Mouse (Mus musculus) neural tube, embryonic 12.5 days (tissue): Measurements from ENCODE around the gene Surf2. TPM values are rescaled to one million over a fixed set of nuclear protein-coding genes. Genes with fewer than 3 reads are reported as not detected.

Source experiments
- ATAC-seq: fragments of 200-750 bp; cut with Nextera tagmentation; 2 replicates; pipeline ENCODE4 v1.8.0; 2017; ENCODE audit warnings: low read depth, mild to moderate bottlenecking, moderate TSS enrichment, moderate library complexity; ENCODE audit not compliant: low FRiP score
- H3K27ac ChIP-seq: fragments of 300-500 bp; sonication (generic); 2 replicates; pipeline ENCODE4 v1.5.1; 2016
- H3K27me3 ChIP-seq: fragments of 300-500 bp; sonication (generic); replicated peaks from 2 replicates; pipeline ENCODE4 v1.6.1; 2016; ENCODE audit warnings: mild to moderate bottlenecking
- H3K36me3 ChIP-seq: fragments of 300-500 bp; sonication (generic); 2 replicates; pipeline ENCODE4 v1.6.1; 2016; ENCODE audit warnings: mild to moderate bottlenecking
- H3K4me1 ChIP-seq: fragments of 300-500 bp; sonication (generic); 2 replicates; pipeline ENCODE4 v1.6.1; 2016
- H3K4me2 ChIP-seq: fragments of 300-500 bp; sonication (generic); replicated peaks from 2 replicates; pipeline ENCODE4 v1.6.1; 2016; ENCODE audit warnings: mild to moderate bottlenecking
- H3K4me3 ChIP-seq: fragments of 300-500 bp; sonication (generic); 2 replicates; pipeline ENCODE4 v1.5.1; 2016
- H3K9ac ChIP-seq: fragments of 300-500 bp; sonication (generic); 2 replicates; pipeline ENCODE4 v1.6.1; 2016; ENCODE audit warnings: mild to moderate bottlenecking
- H3K9me3 ChIP-seq: fragments of 300-500 bp; sonication (generic); 2 replicates; pipeline ENCODE4 v1.6.1; 2016; ENCODE audit warnings: mild to moderate bottlenecking
- WGBS: fragments of 180-500 bp; shearing (Covaris S2); methylation state at CpG from one replicate; pipeline ENCODE4 v1.1.7; 2016; 5-methylcytosine and 5-hydroxymethylcytosine counted together
- polyA plus RNA-seq: library from polyadenylated mRNA; unstranded; fragments of >200 nt; fragmentation: Nextera tagmentation; extraction: Ambion mirVana; gene quantifications from 2 replicates; pipeline ENCODE4 v1.2.1, GENCODE M21; 2016

The Surf2 gene
- polyA plus RNA-seq, 1 experiment from 2014 or later, result 55.7 TPM

DNA sequence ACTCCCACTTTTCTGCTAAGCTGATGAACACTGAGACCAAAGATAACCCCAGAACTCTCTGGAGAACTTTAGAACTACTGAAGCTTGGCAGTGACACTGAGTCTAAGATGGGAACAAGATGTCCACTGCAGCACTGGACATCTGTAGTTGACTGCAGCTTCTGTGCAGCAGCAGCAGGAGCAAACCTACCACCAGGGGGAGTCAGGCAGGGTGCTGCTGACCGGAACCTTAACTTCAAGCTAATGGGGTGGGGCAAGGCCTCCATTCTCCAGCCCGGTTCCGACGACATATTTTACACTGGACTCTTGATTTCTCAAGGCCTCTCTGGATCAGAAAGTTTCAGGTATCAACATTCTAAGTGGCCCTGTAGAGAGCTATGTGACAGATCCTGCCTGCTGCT lies 9.1 kb upstream of the Surf2 start:
- Histone ChIP-seq H3K36me3 (peaks cover 35% of the 10 kb centered on the region), H3K9ac (no peak overlapping the region), H3K4me2 (no peak overlapping the region), H3K9me3 (no peaks in the 10 kb centered on the region), H3K27ac (no peak overlapping the region), H3K4me3 (no peak overlapping the region), H3K27me3 (no peaks in the 10 kb centered on the region), H3K4me1 (peaks cover 41% of the 10 kb centered on the region)
- WGBS, result 56% methylated on average over 4 of the region's 4 CpGs
- no peak for ATAC-seq

GRCm38 (mm10) chr2:26908710-26909386 lies 7.3 kb upstream of the Surf2 start:
- peaks cover 52% of the 10 kb centered on the region for H3K36me3 ChIP-seq
- ATAC-seq, result no peak
- peak overlapping the region; percentile 76 for H3K4me3 ChIP-seq
- H3K27ac ChIP-seq, result no peak overlapping the region
- peak overlapping the region; percentile 96 for H3K9ac ChIP-seq
- peak overlapping the region; percentile 87 for H3K4me2 ChIP-seq
- no peaks in the 10 kb centered on the region for H3K27me3 ChIP-seq
- 93% methylated on average over 18 of the region's 18 CpGs for WGBS
- no peaks in the 10 kb centered on the region for H3K9me3 ChIP-seq
- peaks cover 42% of the 10 kb centered on the region for H3K4me1 ChIP-seq

- peak overlapping the region; percentile 87 for H3K4me2 ChIP-seq
- H3K27me3 ChIP-seq, result no peaks in the 10 kb centered on the region
- H3K9ac ChIP-seq, result peak overlapping the region; percentile 96
- no peaks in the 10 kb centered on the region for H3K9me3 ChIP-seq
- ATAC-seq, result no peak
- peaks cover 58% of the 10 kb centered on the region for H3K36me3 ChIP-seq
- peaks cover 39% of the 10 kb centered on the region for H3K4me1 ChIP-seq
- peak overlapping the region; percentile 76 for H3K4me3 ChIP-seq
- no peak overlapping the region for H3K27ac ChIP-seq
Measured at GRCm38 (mm10) chr2:26909387-26909784, 6.8 kb upstream of the Surf2 start.

DNA sequence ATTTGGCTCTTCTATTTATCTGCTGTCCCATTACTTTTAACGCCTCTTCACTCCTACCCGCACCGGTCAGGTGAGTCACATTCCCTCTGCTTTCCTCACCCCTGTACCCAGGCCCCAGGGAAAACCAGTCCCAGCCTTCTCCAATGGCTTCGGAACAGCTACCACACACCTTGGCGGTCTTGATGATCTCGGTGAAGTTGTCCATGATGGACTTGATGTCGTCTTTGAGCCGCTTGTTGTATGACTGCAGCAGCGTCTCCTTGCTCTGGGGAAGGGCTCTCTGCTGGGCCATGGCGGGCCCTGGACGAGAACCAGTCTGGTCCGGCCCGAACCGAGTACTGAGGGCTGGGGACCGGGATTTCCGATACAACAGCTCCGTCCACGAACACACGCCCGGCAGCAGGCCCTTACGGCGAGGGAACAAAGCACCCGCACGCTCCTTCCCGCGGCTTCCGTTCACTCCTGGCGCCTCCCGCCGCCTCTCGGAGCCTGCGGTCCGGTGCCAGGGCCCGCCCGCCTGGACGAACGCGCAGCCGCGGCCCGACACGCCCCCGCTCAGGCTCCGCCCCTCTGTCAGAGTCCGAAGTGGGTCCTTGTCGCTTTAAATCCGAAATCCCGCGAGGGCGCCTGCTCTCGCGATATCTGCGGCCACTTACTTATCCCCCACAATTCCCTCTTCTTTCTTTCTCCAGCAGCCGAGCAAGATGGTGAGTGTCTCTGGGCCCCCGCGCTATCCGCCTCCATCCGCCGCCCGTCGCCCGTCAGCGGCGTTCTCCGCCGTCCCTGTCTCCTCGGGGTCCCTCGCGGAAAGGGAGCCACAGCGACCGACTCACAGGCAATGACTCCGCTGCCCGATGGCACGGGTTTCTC lies 5.8 kb upstream of the Surf2 start, which contains the start of the genes Med22 and Rpl7a:
Gene Med22, minus strand, starts transcription at position 554 of the 870 bp plus-strand sequence.
Gene Rpl7a, plus strand, starts transcription at position 641 of the 870 bp plus-strand sequence.
- Histone ChIP-seq H3K4me1 (peaks cover 46% of the 10 kb centered on the region), H3K4me2 (peak within 1 kb of the TSS; percentile 93), H3K9ac (peak within 1 kb of the TSS; percentile 96), H3K27ac (peak within 1 kb of the TSS; percentile 90), H3K9me3 (no peaks in the 10 kb centered on the region), H3K27me3 (no peaks in the 10 kb centered on the region), H3K4me3 (peak within 1 kb of the TSS; percentile 76), H3K36me3 (peaks cover 59% of the 10 kb centered on the region)
- 0% methylated on average over 74 of the region's 74 CpGs for WGBS
- peak; percentile 89 for ATAC-seq

DNA sequence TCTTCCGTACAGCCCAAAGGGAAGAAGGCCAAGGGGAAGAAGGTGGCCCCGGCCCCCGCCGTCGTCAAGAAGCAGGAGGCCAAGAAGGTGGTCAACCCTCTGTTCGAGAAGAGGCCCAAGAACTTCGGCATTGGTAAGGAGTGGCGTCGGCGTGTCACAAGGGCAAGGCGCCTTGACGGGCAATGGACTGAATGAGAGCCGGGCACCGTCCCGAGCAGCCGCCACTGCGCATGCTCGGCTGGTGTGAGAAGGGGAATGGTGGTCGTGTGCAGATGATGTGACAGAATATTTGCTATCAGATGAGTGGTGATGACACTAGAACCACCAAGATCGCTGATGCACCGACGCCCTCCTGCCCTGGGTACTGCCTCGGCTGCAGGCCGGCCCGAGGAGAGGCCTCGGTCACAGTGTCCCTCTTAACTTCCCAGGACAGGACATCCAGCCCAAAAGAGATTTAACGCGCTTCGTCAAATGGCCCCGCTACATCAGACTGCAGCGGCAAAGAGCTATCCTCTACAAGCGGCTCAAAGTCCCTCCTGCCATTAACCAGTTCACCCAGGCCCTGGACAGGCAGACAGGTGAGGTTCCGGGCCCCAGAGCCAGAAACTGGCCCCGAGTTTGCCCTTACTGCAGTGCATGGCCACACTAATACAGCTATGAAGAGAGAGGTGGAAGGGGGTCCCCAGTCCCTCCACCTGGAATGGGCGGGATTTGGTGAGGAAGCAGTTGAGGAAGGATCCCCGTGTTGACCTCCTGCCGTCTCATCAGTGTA lies 5.0 kb upstream of the Surf2 start:
- Histone ChIP-seq H3K27ac (peak overlapping the region; percentile 90), H3K36me3 (peaks cover 51% of the 10 kb centered on the region), H3K27me3 (no peaks in the 10 kb centered on the region), H3K9me3 (no peaks in the 10 kb centered on the region), H3K4me3 (peak overlapping the region; percentile 76), H3K4me2 (peak overlapping the region; percentile 93), H3K9ac (peak overlapping the region; percentile 96), H3K4me1 (peaks cover 53% of the 10 kb centered on the region)
- ATAC-seq, result peak; percentile 57
- WGBS, result under 1% methylated on average over 37 of the region's 37 CpGs

DNA sequence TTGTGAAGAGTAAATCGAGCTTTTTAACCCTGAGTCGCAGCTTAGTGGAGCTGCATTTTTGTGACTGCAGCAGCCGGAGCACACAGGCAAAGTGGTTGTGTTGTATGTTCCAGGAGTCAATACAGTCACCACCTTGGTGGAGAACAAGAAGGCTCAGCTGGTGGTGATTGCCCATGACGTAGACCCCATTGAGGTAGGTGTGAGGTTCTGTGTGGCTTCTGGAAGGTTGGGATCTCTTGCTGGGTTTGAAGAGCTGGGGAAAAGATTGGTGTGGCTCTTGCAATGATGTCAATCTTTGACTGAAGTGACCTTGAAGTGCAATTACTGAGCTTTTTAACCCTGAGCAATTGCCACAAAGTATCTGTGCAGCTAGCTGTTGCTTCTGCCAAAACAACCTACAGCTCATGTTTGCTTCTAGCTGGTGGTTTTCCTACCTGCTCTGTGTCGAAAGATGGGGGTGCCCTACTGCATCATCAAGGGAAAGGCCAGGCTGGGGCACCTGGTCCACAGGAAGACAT lies 3.9 kb upstream of the Surf2 start:
- peak overlapping the region; percentile 76 for H3K4me3 ChIP-seq
- no peak overlapping the region for H3K27ac ChIP-seq
- H3K9me3 ChIP-seq, result no peaks in the 10 kb centered on the region
- peak overlapping the region; percentile 93 for H3K4me2 ChIP-seq
- ATAC-seq, result no peak
- peak overlapping the region; percentile 96 for H3K9ac ChIP-seq
- peaks cover 61% of the 10 kb centered on the region for H3K4me1 ChIP-seq
- peaks cover 39% of the 10 kb centered on the region for H3K36me3 ChIP-seq
- no peaks in the 10 kb centered on the region for H3K27me3 ChIP-seq
- 77% methylated on average over 5 of the region's 5 CpGs for whole genome bisulfite sequencing

GRCm38 (mm10) chr2:26913416-26914147 lies 2.6 kb upstream of the Surf2 start:
- H3K4me1 ChIP-seq, result peaks cover 61% of the 10 kb centered on the region
- no peaks in the 10 kb centered on the region for H3K27me3 ChIP-seq
- no peak overlapping the region for H3K4me2 ChIP-seq
- no peak for ATAC-seq
- no peak overlapping the region for H3K27ac ChIP-seq
- peaks cover 45% of the 10 kb centered on the region for H3K36me3 ChIP-seq
- H3K9me3 ChIP-seq, result no peaks in the 10 kb centered on the region
- WGBS, result 87% methylated on average over 17 of the region's 17 CpGs
- no peak overlapping the region for H3K4me3 ChIP-seq
- H3K9ac ChIP-seq, result no peak overlapping the region

DNA sequence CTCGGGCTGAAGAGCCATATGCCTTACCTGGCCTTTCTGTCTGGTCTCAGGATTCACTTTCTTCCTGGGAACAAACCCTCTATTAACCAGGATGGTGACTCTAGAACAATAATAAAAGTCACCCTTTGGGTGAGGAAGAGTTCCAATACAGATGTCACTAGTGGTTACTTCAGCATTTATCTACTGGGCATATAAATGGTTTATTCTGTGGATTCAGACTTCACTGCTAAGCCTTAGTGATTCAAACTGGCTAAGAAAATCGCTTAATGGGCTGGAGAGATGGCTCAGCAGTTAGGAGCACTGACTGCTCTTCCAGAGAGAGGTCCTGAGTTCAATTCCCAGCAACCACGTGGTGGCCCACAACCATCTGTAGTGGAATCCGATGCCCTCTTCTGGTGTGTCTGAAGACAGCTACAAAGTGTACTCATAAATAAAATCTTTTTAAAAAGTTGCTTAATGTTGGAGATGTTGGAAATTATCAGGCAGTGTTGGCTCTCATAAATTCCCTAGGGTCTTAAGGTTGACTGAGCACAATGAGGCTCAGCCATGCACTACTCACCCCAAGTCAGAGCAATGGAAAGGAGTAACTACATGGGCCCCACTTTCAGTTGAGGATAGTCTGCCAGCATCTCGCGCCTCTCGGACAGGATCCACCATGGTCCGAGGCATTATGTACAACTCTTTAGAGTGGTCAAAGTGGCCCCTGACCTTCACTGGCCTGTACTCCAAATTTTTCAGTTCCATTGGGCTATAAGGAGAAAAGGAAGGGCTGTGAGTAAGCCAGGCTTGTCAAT lies 1.8 kb upstream of the Surf2 start:
- Histone ChIP-seq H3K36me3 (peaks cover 53% of the 10 kb centered on the region), H3K4me3 (no peak overlapping the region), H3K9ac (no peak overlapping the region), H3K4me2 (peak overlapping the region; percentile 99), H3K9me3 (no peaks in the 10 kb centered on the region), H3K27me3 (no peaks in the 10 kb centered on the region), H3K27ac (no peak overlapping the region), H3K4me1 (peaks cover 53% of the 10 kb centered on the region)
- WGBS, result 55% methylated on average over 8 of the region's 8 CpGs
- ATAC-seq, result no peak

GRCm38 (mm10) chr2:26916738-26917137 lies 571 bp downstream of the Surf2 start:
- peak overlapping the region; percentile 64 for H3K4me3 ChIP-seq
- ATAC-seq, result no peak
- H3K36me3 ChIP-seq, result peaks cover 75% of the 10 kb centered on the region
- H3K4me1 ChIP-seq, result peaks cover 45% of the 10 kb centered on the region
- no peaks in the 10 kb centered on the region for H3K27me3 ChIP-seq
- 4% methylated on average over 13 of the region's 13 CpGs for WGBS
- no peaks in the 10 kb centered on the region for H3K9me3 ChIP-seq
- H3K9ac ChIP-seq, result peak overlapping the region; percentile 69
- H3K4me2 ChIP-seq, result peak overlapping the region; percentile 99
- H3K27ac ChIP-seq, result no peak overlapping the region

DNA sequence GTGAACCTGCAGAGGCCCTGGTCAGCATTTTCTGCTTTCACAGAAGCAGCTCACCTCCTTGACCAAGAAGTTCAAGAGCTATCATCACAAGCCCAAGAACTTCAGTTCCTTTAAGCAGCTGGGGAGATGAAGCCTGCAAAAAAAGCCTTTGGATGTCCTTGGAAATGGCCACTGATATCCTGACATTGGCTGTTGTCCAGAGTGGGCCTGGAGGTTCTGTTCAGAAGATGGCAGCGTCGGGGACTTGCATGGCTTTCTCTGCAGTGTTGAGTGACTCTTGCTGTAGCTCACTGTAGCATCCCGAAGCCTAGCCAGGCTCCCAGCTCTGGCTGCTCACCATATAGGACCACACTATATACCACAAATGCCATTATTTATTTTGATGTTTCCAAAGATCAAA lies 3.5 kb downstream of the Surf2 start:
- no peak overlapping the region for H3K4me2 ChIP-seq
- ATAC-seq, result no peak
- H3K9ac ChIP-seq, result no peak overlapping the region
- H3K9me3 ChIP-seq, result no peaks in the 10 kb centered on the region
- no peak overlapping the region for H3K27ac ChIP-seq
- H3K36me3 ChIP-seq, result peaks cover 74% of the 10 kb centered on the region
- no peak overlapping the region for H3K4me3 ChIP-seq
- no peaks in the 10 kb centered on the region for H3K27me3 ChIP-seq
- WGBS, result 90% methylated on average over 3 of the region's 3 CpGs
- H3K4me1 ChIP-seq, result peaks cover 30% of the 10 kb centered on the region
